Comparison of ENCODE assay signal across 13 mouse cellular contexts in genomic region chr9:101002841-101003240, GRCm38 (mm10).
"Had no signal": no experiment of that assay in that cellular context is flagged by ENCODE, and none has a peak within 500 bp of the region (broad histone marks: within the 10 kb centered on the region; RNA-seq: fewer than 3 reads in every experiment).

No protein-coding gene starts in this region.

- DNase-seq: retina, postnatal 1 day; right cerebral cortex, adult 18-20 months; right cerebral cortex, postnatal 14 days; right cerebral cortex, postnatal 25 days; right cerebral cortex, postnatal 4 days; spleen, adult 18-20 months; thymus, adult 18-20 months; thymus, adult 2 months; thymus, postnatal 4 days had no signal

- H3K27me3 ChIP-seq: neural tube, embryonic 13.5 days; neural tube, embryonic 15.5 days; stomach, embryonic 15.5 days had no signal

- H3K27ac ChIP-seq: neural tube, embryonic 13.5 days; neural tube, embryonic 15.5 days; stomach, embryonic 15.5 days; stomach, postnatal 0 days had no signal

- H3K9ac ChIP-seq: neural tube, embryonic 13.5 days; neural tube, embryonic 15.5 days; stomach, embryonic 15.5 days had no signal

- H3K4me3 ChIP-seq: neural tube, embryonic 13.5 days; neural tube, embryonic 15.5 days; stomach, embryonic 15.5 days had no signal

- H3K9me3 ChIP-seq: neural tube, embryonic 15.5 days; stomach, embryonic 15.5 days had no signal

- H3K4me2 ChIP-seq: neural tube, embryonic 13.5 days; neural tube, embryonic 15.5 days; stomach, embryonic 15.5 days had no signal

- H3K4me1 ChIP-seq: neural tube, embryonic 15.5 days; stomach, embryonic 15.5 days had no signal
